21 mouse cellular contexts compared by ENCODE assay signal in genomic region chr3:115590716-115591115, GRCm38 (mm10).
DNase-seq lines count a peak whose midpoint lies in the region; ATAC-seq lines count a peak whose summit lies in the region.
"Had no signal": no experiment of that assay in that cellular context is flagged by ENCODE, and none has a peak within 500 bp of the region (broad histone marks: within the 10 kb centered on the region; RNA-seq: fewer than 3 reads in every experiment).

No protein-coding gene starts in this region.

- H3K4me1 ChIP-seq in kidney, embryonic 14.5 days (ENCODE audit: control insufficient read depth, insufficient read depth, low read length) = no peaks in the 10 kb centered on the region
- 0 out of 2 replicates have a peak, but pooled peaks cover 7% of the 10 kb centered on the region for H3K4me1 ChIP-seq in kidney, embryonic 16.5 days (ENCODE audit: insufficient read depth, low read length)
- H3K4me1 ChIP-seq: embryonic facial prominence, embryonic 13.5 days; embryonic facial prominence, embryonic 15.5 days; forebrain, embryonic 10.5 days; forebrain, embryonic 12.5 days had no signal

- ATAC-seq in kidney, embryonic 14.5 days (ENCODE audit: low FRiP score, low TSS enrichment) = peak; percentile 61; the same call in 1 of the 2 replicates
- peak; percentile 66; the same call in 1 of the 2 replicates for ATAC-seq in kidney, embryonic 16.5 days (ENCODE audit: low FRiP score, low TSS enrichment)
- ATAC-seq: forebrain, embryonic 14.5 days; forebrain, embryonic 16.5 days had no signal

- WGBS in kidney, embryonic 14.5 days = 35% methylated on average over 5 of the region's 5 CpGs
- 44% methylated on average over 5 of the region's 5 CpGs for WGBS in kidney, embryonic 16.5 days

- H3K27ac ChIP-seq in kidney, embryonic 14.5 days (ENCODE audit: low read depth, low read length) = no peak overlapping the region
- H3K27ac ChIP-seq in kidney, embryonic 16.5 days (ENCODE audit: low read length) = no peak overlapping the region
- H3K27ac ChIP-seq: embryonic facial prominence, embryonic 13.5 days; embryonic facial prominence, embryonic 15.5 days; forebrain, embryonic 10.5 days; forebrain, embryonic 12.5 days had no signal

- no peaks in the 10 kb centered on the region for H3K9me3 ChIP-seq in kidney, embryonic 14.5 days (ENCODE audit: control insufficient read depth, low read length)
- no peaks in the 10 kb centered on the region for H3K9me3 ChIP-seq in kidney, embryonic 16.5 days (ENCODE audit: low read length)
- H3K9me3 ChIP-seq: embryonic facial prominence, embryonic 13.5 days; embryonic facial prominence, embryonic 15.5 days; forebrain, embryonic 10.5 days; forebrain, embryonic 12.5 days had no signal

- H3K9ac ChIP-seq in kidney, embryonic 14.5 days (ENCODE audit: low read depth, low read length) = no peak overlapping the region
- no peak overlapping the region for H3K9ac ChIP-seq in kidney, embryonic 16.5 days (replicated peaks; ENCODE audit: low read length)
- H3K9ac ChIP-seq: embryonic facial prominence, embryonic 13.5 days; embryonic facial prominence, embryonic 15.5 days; forebrain, embryonic 12.5 days had no signal

- DNase-seq in kidney, postnatal 4 days = no peak
- no peak for DNase-seq in kidney, adult 9 months
- DNase-seq: adrenal gland, adult 2 months; adrenal gland, postnatal 10 days; adrenal gland, postnatal 25 days; cerebellum, adult 11 months; cerebellum, adult 18-20 months; cerebellum, adult 8-10 months; cerebellum, adult 9-11 months; cerebellum, postnatal 14 days; cerebellum, postnatal 36 days; embryo, embryonic 11 days had no signal

- H3K4me2 ChIP-seq in kidney, embryonic 14.5 days (replicated peaks; ENCODE audit: low read depth, low read length) = no peak overlapping the region
- no peak overlapping the region for H3K4me2 ChIP-seq in kidney, embryonic 16.5 days (replicated peaks; ENCODE audit: low read depth, low read length)
- H3K4me2 ChIP-seq: embryonic facial prominence, embryonic 13.5 days; embryonic facial prominence, embryonic 15.5 days; forebrain, embryonic 12.5 days had no signal

- H3K27me3 ChIP-seq in kidney, embryonic 14.5 days (ENCODE audit: control insufficient read depth, insufficient read depth, low read length) = no peaks in the 10 kb centered on the region
- H3K27me3 ChIP-seq in kidney, embryonic 16.5 days (ENCODE audit: insufficient read depth, low read length) = no peaks in the 10 kb centered on the region
- H3K27me3 ChIP-seq: embryonic facial prominence, embryonic 13.5 days; embryonic facial prominence, embryonic 15.5 days; forebrain, embryonic 12.5 days had no signal

- no peaks in the 10 kb centered on the region for H3K36me3 ChIP-seq in kidney, embryonic 14.5 days (ENCODE audit: control insufficient read depth, insufficient read depth, low read length)
- H3K36me3 ChIP-seq in kidney, embryonic 16.5 days (ENCODE audit: insufficient read depth, low read length) = no peaks in the 10 kb centered on the region
- H3K36me3 ChIP-seq: embryonic facial prominence, embryonic 13.5 days; embryonic facial prominence, embryonic 15.5 days; forebrain, embryonic 10.5 days; forebrain, embryonic 12.5 days had no signal

- no peak overlapping the region for H3K4me3 ChIP-seq in kidney, embryonic 14.5 days (ENCODE audit: low read length)
- H3K4me3 ChIP-seq in kidney, embryonic 16.5 days (ENCODE audit: low read length) = no peak overlapping the region
- H3K4me3 ChIP-seq: embryonic facial prominence, embryonic 13.5 days; embryonic facial prominence, embryonic 15.5 days; erythroblast, embryonic 14.5 days; forebrain, embryonic 10.5 days; forebrain, embryonic 12.5 days had no signal
